Mouse (Mus musculus) spleen, adult 2 months (tissue): ENCODE measurements around the gene Apoc3. TPM values are rescaled to one million over a fixed set of nuclear protein-coding genes. Genes with fewer than 3 reads are reported as not detected.

Experiments
- DNase-seq, 2 experiments: peaks; one replicate each; pipeline versions ENCODE4 v3.0.0 to v3.0.0-alpha.2; 2012 to 2021; ENCODE audit warnings: low spot score in 2 of 2, low read depth in 1 of 2
- H3K27ac ChIP-seq: fragments of 200-500 bp; 2 replicates; pipeline ENCODE4 v1.5.1; 2012; ENCODE audit warnings: low read length, inconsistent platforms; ENCODE audit not compliant: insufficient read depth
- H3K27me3 ChIP-seq: fragments of 200-500 bp; 2 replicates; pipeline ENCODE4 v1.6.1; 2012; ENCODE audit warnings: mild to moderate bottlenecking, moderate library complexity, low read length, inconsistent platforms; ENCODE audit not compliant: control insufficient read depth, insufficient read depth
- H3K36me3 ChIP-seq: fragments of 200-500 bp; 2 replicates; pipeline ENCODE4 v1.6.1; 2012; ENCODE audit warnings: mild to moderate bottlenecking, low read length, inconsistent platforms; ENCODE audit not compliant: control insufficient read depth, insufficient read depth
- H3K4me1 ChIP-seq: fragments of 200-500 bp; 2 replicates; pipeline ENCODE4 v1.6.1; 2011; ENCODE audit warnings: inconsistent platforms; ENCODE audit not compliant: control insufficient read depth, insufficient read depth, insufficient read length
- H3K4me3 ChIP-seq: fragments of 200-500 bp; 2 replicates; pipeline ENCODE4 v1.5.1; 2011; ENCODE audit warnings: mild to moderate bottlenecking, inconsistent platforms; ENCODE audit not compliant: insufficient read depth, insufficient read length; ENCODE audit errors: extremely low read depth
- CTCF ChIP-seq: fragments of 200-500 bp; IDR thresholded peaks from 2 replicates; pipeline ENCODE4 v1.5.1; 2011; ENCODE audit warnings: mild to moderate bottlenecking, inconsistent platforms; ENCODE audit not compliant: insufficient read depth, insufficient read length, insufficient replicate concordance; ENCODE audit errors: extremely low read depth
- POLR2A ChIP-seq: fragments of 200-500 bp; IDR thresholded peaks from 2 replicates; pipeline ENCODE4 v1.6.1; 2011; ENCODE audit warnings: low read depth, low read length, inconsistent platforms
- WGBS: fragments of 180-500 bp; shearing (Covaris S2); methylation state at CpG from one replicate; pipeline ENCODE4 v1.1.7; 2018; 5-methylcytosine and 5-hydroxymethylcytosine counted together
- polyA plus RNA-seq: library from polyadenylated mRNA; depleted of rRNA; stranded (reverse); fragments of >200 nt; gene quantifications from 2 replicates; pipeline ENCODE4 v1.2.3, GENCODE M21; 2012

Apoc3 gene
- polyA plus RNA-seq, 1 experiment = 0.44 TPM

DNA sequence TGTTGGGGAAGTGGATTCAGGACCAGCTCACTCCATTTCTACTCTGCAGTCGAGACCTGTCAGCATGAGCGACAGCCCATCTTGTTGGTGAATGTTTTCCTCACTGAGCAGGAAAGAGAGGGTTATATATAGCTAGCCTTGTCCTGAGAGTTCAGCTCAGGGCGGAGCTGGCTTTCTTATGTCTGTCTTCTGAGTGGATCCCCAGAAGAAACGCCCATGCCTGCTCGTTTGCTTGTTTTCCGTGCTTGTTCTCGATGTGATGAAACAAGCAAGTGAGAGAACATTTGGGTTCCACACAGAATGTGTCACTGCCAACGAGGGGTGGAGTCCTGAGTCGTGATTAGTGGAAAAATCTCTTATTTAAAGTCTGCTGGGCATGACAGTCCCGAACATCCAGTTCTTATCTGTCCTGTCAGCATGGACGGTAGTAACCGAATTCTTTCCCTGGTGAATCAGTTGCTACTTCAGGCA lies 38.7 kb downstream of the Apoc3 start:
- no peak overlapping the region for H3K27ac ChIP-seq
- no peaks in the 10 kb centered on the region; the same call in 1 of the 2 replicates for H3K4me1 ChIP-seq
- 70% methylated on average over 12 of the region's 12 CpGs for WGBS
- TF ChIP-seq POLR2A = no peak
- TF ChIP-seq CTCF = no peak
- no peaks in the 10 kb centered on the region for H3K27me3 ChIP-seq
- H3K4me3 ChIP-seq = no peak overlapping the region
- no peak for DNase-seq
- peaks cover 23% of the 10 kb centered on the region for H3K36me3 ChIP-seq

DNA sequence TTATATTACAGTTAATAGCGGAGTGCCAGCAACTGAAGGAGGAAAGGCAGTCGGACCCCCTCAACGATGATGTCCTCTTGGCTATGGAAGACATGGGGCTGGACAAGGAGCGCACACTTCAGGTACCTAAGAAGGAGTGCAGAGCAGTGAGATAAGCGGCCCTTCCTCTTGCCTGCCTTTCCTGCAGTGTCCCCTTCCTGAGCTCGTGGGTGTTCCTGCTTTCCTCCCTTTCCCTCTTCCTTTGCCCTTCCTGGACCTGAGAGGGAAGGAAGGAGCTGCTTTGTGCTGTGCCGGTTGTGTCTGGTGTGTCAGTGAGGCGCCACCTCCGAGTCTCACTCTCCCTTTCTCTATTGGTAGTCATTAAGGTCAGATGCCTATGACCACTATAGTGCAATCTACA lies 40.6 kb downstream of the Apoc3 start:
- H3K27ac ChIP-seq = no peak overlapping the region
- no peak overlapping the region for H3K4me3 ChIP-seq
- H3K4me1 ChIP-seq = no peaks in the 10 kb centered on the region; the same call in 1 of the 2 replicates
- H3K27me3 ChIP-seq = no peaks in the 10 kb centered on the region
- no peak for DNase-seq
- TF ChIP-seq CTCF (no peak), POLR2A (no peak)
- 87% methylated on average over 9 of the region's 9 CpGs for WGBS
- H3K36me3 ChIP-seq = peaks cover 22% of the 10 kb centered on the region

DNA sequence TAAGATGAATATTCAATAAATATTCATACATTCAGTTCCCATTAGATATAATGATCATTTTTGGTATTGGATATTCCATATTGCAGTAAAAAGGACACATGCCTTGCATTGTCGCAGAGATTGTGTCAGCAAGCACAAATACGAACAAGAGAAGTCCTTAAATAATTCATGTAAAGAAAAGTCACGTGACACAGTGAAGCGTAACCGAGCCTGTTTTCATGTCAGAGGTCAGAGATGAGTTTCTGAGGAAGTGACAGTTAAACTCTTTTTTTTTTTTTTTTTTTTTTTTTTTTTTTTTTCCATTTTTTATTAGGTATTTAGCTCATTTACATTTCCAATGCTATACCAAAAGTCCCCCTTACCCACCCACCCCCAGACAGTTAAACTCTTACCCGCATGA lies 42.8 kb downstream of the Apoc3 start:
- DNase-seq = peak in 1 of 2 experiments; percentile 58
- no peak overlapping the region; the same call in 1 of the 2 replicates for H3K27ac ChIP-seq
- H3K36me3 ChIP-seq = peaks cover 9% of the 10 kb centered on the region; the same call in 1 of the 2 replicates
- H3K27me3 ChIP-seq = no peaks in the 10 kb centered on the region
- no peak overlapping the region for H3K4me3 ChIP-seq
- WGBS = 42% methylated on average over 6 of the region's 6 CpGs
- H3K4me1 ChIP-seq = no peaks in the 10 kb centered on the region; the same call in 1 of the 2 replicates
- TF ChIP-seq POLR2A (no peak), CTCF (no peak)

DNA sequence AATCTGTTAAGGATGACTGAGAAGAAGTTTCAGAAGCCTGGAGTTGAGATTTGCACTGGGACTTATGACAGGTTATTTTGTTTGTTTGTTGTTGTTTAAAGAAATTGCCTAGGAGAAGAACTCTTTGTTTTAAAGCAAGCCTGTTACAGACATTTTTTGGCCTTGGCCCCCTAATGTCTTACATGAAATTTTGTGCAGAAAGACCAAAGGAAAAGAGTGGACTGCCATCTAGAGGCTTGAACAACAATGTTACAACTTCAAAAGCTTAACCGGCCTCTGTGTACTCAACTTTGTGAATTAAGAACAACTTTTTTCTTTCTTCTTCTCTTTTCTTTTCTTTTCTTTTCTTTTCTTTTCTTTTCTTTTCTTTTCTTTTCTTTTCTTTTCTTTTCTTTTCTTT lies 43.8 kb downstream of the Apoc3 start:
- 24% methylated on average over 1 of the region's 1 CpGs for WGBS
- DNase-seq = peak in 1 of 2 experiments; percentile 38
- Histone ChIP-seq H3K27ac (no peak overlapping the region), H3K36me3 (peaks cover 9% of the 10 kb centered on the region; the same call in 1 of the 2 replicates), H3K4me3 (no peak overlapping the region), H3K4me1 (no peaks in the 10 kb centered on the region; the same call in 1 of the 2 replicates), H3K27me3 (no peaks in the 10 kb centered on the region)
- TF ChIP-seq POLR2A (no peak), CTCF (no peak)

DNA sequence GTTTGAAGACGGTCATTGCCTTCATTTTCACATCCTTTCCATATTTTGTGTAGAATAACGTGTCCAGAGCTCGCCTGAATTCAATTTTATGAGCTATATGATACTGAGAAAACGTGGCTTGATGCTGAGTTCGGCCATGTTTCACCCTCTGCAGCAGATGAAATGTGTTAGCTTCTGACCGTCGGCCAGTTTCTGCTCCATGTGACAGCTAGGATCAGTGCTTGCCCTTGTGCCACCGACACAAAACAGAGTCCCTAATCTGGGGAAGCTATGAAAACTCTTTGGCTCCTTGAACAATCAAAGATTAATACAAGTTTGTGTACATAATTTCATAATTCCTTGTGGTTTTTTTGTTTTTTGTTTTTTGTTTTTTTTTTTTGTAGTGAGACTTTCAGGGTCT lies 44.2 kb downstream of the Apoc3 start:
- Histone ChIP-seq H3K27ac (no peak overlapping the region), H3K27me3 (no peaks in the 10 kb centered on the region), H3K36me3 (peaks cover 9% of the 10 kb centered on the region; the same call in 1 of the 2 replicates), H3K4me1 (no peaks in the 10 kb centered on the region; the same call in 1 of the 2 replicates), H3K4me3 (no peak overlapping the region)
- no peak for DNase-seq
- TF ChIP-seq POLR2A (no peak), CTCF (no peak)
- WGBS = 90% methylated on average over 8 of the region's 8 CpGs

DNA sequence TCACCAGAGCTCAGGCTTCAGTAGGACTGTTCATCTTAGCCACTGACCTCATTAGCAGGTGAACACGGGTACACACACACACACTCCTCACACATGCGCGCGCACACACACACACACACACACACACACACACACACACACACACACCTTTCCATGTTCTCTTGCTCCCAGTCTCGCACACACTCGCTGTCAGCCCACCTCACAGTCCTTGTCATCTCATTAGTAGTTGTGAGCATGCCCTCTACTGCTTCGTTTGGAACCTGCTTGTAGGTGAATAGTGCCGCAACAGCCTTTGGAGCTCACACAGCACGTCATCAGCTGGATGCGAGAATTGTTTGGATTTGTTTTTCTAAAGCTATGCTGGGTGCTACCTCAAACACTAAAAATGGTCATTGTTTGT lies 46.1 kb downstream of the Apoc3 start:
- peaks cover 2% of the 10 kb centered on the region; the same call in 1 of the 2 replicates for H3K4me1 ChIP-seq
- WGBS = 86% methylated on average over 10 of the region's 10 CpGs
- no peak for DNase-seq
- no peaks in the 10 kb centered on the region; the same call in 1 of the 2 replicates for H3K36me3 ChIP-seq
- H3K27ac ChIP-seq = no peak overlapping the region
- no peak overlapping the region for H3K4me3 ChIP-seq
- no peak for TF ChIP-seq POLR2A
- TF ChIP-seq CTCF = no peak
- H3K27me3 ChIP-seq = no peaks in the 10 kb centered on the region

DNA sequence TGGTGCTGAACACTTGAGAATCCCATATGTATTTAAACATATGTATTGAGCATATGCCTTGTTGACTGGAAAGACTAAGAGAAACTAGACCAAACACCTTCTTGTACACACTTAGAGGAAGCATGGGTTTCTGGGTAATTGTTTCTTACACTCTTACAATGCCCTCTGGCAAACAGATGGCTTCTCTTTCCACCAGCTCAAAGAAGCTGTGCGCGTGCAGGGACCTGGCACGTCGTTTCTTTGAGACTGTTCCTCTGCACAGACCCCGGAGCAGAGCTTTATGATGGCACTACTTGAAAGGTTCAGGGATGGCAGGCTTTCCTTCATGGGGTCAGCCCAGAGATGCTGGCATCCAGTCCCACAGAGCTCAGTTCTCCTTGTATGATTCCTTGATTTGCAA lies 46.5 kb downstream of the Apoc3 start:
- H3K36me3 ChIP-seq = no peaks in the 10 kb centered on the region; the same call in 1 of the 2 replicates
- no peak overlapping the region for H3K4me3 ChIP-seq
- 94% methylated on average over 5 of the region's 5 CpGs for WGBS
- H3K27ac ChIP-seq = no peak overlapping the region
- no peak for TF ChIP-seq CTCF
- no peak for TF ChIP-seq POLR2A
- H3K27me3 ChIP-seq = no peaks in the 10 kb centered on the region
- no peak for DNase-seq
- H3K4me1 ChIP-seq = peaks cover 2% of the 10 kb centered on the region; the same call in 1 of the 2 replicates
